Mouse (Mus musculus): ENCODE measurements around the gene Crybb1.

DNA sequence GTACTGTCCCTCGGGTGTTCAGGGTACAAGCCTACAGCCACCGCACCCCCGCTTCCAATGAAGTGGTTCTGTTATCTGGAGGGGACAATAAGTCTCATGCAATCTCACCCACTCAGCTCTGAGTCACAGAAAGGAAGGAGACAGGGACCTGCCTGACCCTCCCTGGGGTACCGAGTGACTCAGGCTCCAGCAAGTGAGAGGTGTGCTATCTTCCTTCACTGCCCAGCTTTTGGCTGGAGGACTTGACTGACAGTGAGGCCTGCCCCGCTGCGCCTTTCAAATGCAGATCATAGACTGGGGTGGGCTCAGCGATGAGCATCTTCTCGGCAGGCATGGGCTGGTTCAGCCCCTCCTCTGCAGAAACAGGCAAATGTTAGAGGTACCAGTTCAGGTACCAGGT, 39.5 kb downstream of the Crybb1 start:
- TF ChIP-seq CTCF (IDR thresholded peaks at IDR 0.05; ENCODE audit: borderline replicate concordance, control insufficient read depth, extremely low read depth, insufficient read depth, low read length, poor library complexity) (no peak), POLR2A (IDR thresholded peaks at IDR 0.05; ENCODE audit: control insufficient read depth, extremely low read depth, insufficient read depth, low read length, poor library complexity) (no peak)
